Mouse (Mus musculus): Measurements from ENCODE around the gene Mapk10.

The Mapk10 gene

GRCm38 (mm10) chr5:103211101-103211848, at the start of gene Mapk10:
Mapk10 (minus strand) TSS chr5:103211334.
- peak; percentile 94 for DNase-seq (ENCODE audit: low read depth, low spot score)

GRCm38 (mm10) chr5:103256144-103256543, 45.0 kb upstream of the Mapk10 start:
- DNase-seq (ENCODE audit: low read depth, low spot score), result no peak

GRCm38 (mm10) chr5:103242430-103242829, 31.3 kb upstream of the Mapk10 start:
- no peak for DNase-seq (ENCODE audit: low read depth, low spot score)

GRCm38 (mm10) chr5:103231822-103232221, 20.7 kb upstream of the Mapk10 start:
- no peak for DNase-seq (ENCODE audit: low read depth, low spot score)

- DNase-seq (ENCODE audit: low read depth, low spot score), result no peak
Measured at GRCm38 (mm10) chr5:103230334-103230733, 19.2 kb upstream of the Mapk10 start.

- no peak for DNase-seq (ENCODE audit: low read depth, low spot score)
Measured at GRCm38 (mm10) chr5:103229321-103229720, 18.2 kb upstream of the Mapk10 start.

- no peak for DNase-seq (ENCODE audit: low read depth, low spot score)
Measured at GRCm38 (mm10) chr5:103221997-103222396, 10.9 kb upstream of the Mapk10 start.

- DNase-seq (ENCODE audit: low read depth, low spot score), result no peak
Measured at GRCm38 (mm10) chr5:103210644-103211043, 490 bp downstream of the Mapk10 start.

- DNase-seq (ENCODE audit: low read depth, low spot score), result no peak
Measured at GRCm38 (mm10) chr5:103210018-103210417, 1.1 kb downstream of the Mapk10 start.

GRCm38 (mm10) chr5:103209486-103209885, 1.6 kb downstream of the Mapk10 start:
- DNase-seq (ENCODE audit: low read depth, low spot score), result no peak

- DNase-seq (ENCODE audit: low read depth, low spot score), result no peak
Measured at GRCm38 (mm10) chr5:103208869-103209268, 2.3 kb downstream of the Mapk10 start.

GRCm38 (mm10) chr5:103208021-103208511, 3.1 kb downstream of the Mapk10 start:
- no peak for DNase-seq (ENCODE audit: low read depth, low spot score)

- no peak for DNase-seq (ENCODE audit: low read depth, low spot score)
Measured at GRCm38 (mm10) chr5:103197796-103198325, 13.3 kb downstream of the Mapk10 start.

GRCm38 (mm10) chr5:103194549-103194948, 16.6 kb downstream of the Mapk10 start:
- DNase-seq (ENCODE audit: low read depth, low spot score), result no peak

GRCm38 (mm10) chr5:103193700-103194099, 17.4 kb downstream of the Mapk10 start:
- no peak for DNase-seq (ENCODE audit: low read depth, low spot score)

GRCm38 (mm10) chr5:103191577-103191976, 19.6 kb downstream of the Mapk10 start:
- no peak for DNase-seq (ENCODE audit: low read depth, low spot score)

GRCm38 (mm10) chr5:103184256-103184655, 26.9 kb downstream of the Mapk10 start:
- no peak for DNase-seq (ENCODE audit: low read depth, low spot score)

GRCm38 (mm10) chr5:103181622-103182021, 29.5 kb downstream of the Mapk10 start:
- DNase-seq (ENCODE audit: low read depth, low spot score), result no peak

GRCm38 (mm10) chr5:103177010-103177409, 34.1 kb downstream of the Mapk10 start:
- no peak for DNase-seq (ENCODE audit: low read depth, low spot score)

- no peak for DNase-seq (ENCODE audit: low read depth, low spot score)
Measured at GRCm38 (mm10) chr5:103175989-103176388, 35.1 kb downstream of the Mapk10 start.

GRCm38 (mm10) chr5:103174607-103175006, 36.5 kb downstream of the Mapk10 start:
- no peak for DNase-seq (ENCODE audit: low read depth, low spot score)

- DNase-seq (ENCODE audit: low read depth, low spot score), result no peak
Measured at GRCm38 (mm10) chr5:103171207-103171606, 39.9 kb downstream of the Mapk10 start.

- no peak for DNase-seq (ENCODE audit: low read depth, low spot score)
Measured at GRCm38 (mm10) chr5:103167371-103167770, 43.8 kb downstream of the Mapk10 start.

Measured in brain, embryonic 18.5 days (tissue).